Mouse (Mus musculus): ENCODE results near the gene Ckap2.

Ckap2 gene

DNA sequence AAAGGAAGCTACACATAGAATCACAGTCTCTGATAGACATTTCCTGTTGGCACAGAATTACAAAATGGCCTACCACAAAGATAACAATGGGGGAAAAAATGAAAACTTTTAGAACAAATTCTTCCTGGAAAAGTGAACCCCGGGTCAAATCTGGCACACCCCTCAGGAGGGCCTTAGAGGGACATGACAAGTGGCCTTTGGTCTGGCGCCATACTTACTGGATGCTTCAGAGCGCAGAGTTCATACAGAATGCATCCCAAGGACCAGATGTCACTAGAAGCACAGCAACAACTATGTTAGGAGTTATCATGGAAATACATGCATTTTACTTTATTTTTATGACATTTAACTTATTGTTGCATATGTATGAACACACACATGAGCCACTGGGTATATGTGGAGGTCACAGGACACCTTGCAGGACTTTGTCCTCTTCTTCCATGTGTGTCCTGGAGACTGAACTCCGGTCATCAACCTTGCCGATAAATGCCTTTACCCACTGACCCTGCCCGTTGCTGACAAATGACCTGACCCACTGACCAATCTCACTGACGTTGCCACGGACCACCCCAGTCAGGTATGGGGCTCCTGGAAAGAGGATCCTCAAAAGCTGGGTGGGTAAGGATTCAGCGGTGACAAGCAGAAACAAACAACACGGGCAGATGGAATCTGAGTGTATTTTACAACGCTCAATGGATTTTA is 35.8 kb downstream of the Ckap2 start:
- DNase-seq (ENCODE audit: low spot score in 2 of 2), result no peak

DNA sequence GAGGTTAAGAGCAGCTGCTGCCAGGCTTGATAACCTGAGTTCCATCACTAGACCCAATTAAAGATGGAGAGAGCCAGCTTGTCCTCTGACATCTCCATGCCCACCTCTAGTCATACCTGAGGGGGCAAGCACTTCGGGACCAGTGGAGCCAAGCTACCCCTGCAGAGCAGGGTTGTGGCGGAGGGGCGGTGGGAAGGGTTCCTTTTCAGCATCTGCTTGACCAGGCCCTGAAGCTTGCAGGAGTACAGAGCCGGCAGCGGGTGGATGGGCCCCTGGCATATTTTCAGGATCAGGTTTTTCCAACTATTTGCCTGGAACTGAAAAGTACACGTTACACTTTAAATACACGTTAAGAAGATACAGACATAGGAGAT is 37.3 kb downstream of the Ckap2 start:
- no peak for DNase-seq (ENCODE audit: low spot score in 2 of 2)

DNA sequence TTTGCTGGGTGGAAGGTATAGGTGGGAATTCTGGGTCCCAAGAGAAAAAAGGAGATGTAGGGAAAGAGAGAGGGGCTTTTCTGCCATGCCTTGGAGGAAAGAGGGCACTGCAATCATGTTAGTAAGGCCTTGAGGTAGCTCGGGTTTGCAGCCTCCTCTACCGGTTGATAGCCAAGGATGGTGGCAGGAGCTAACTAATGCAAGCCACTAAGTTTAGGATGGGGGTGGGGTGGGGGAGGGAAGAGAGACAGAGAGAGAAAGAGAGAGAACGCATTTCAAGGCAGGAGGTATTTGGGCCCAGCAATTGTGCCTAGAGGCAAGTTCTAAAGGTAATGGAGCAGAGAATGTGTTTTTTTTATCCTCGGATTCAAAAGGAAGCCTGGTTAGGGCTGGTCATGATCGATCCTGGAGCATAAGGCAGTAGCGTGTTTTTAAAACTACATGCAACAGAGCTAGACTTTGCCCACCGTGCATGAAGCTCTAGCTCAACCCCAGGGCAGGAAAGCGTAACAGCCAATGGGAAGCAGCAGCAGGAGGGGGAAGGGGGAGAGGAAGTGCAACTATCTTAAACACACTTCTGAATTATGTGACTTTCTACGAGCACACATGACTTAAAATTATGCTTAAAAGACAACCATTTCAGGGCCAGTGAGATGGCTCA is 37.8 kb downstream of the Ckap2 start:
- no peak for DNase-seq (ENCODE audit: low spot score in 2 of 2)

DNA sequence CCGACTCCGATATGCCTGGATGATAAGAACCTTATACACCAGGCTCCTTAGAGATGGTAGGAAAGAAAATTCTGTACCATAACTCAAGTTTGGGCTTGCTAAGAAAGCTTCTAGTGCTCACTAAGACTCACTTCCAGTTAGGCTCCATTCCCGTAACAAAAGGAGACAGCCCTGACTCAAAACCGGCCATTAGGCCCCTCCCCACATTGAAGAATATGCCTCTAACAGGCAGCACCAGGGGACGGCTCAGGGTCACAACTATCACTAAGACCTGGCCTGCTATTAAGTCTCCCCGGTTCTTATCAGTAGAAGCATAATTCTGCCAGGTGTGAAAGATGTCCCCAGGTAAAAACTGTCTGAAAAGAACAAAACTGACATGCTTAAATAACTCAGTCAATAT is 39.8 kb downstream of the Ckap2 start:
- DNase-seq (ENCODE audit: low spot score in 2 of 2), result no peak

DNA sequence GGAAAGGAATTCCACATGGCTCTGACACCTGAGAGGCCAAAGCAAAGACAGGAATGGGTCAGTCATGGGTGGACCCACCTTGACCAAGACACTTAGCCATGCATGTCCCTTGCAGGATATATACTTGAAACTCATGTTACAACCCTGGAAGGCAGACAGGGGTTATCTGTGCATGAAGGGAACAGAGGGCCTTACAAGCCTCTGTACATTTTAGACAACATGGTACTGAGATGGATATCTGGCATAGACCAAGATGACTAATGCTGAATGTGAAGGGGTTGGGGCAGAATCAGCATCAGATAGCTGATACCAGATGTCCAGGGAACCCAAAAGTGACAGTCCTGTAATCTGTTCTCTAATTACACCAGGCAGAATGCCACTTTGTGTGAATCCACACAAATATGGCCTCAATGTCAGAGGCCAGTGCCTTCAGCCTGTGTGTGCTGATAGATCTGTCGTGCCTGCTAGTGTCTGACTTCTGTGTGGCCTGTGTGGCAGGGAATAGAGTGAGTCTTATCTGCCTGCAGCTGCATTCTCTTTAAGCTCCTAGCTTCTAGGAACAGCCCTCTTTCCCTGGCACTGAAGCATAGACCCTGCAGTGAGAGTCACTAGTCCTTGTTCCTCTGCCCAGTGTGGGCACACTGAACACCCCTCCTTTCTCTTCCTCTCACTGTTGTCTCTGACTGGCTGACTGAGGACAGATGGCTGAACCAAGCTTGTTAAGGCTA is 41.7 kb downstream of the Ckap2 start:
- no peak for DNase-seq (ENCODE audit: low spot score in 2 of 2)

DNA sequence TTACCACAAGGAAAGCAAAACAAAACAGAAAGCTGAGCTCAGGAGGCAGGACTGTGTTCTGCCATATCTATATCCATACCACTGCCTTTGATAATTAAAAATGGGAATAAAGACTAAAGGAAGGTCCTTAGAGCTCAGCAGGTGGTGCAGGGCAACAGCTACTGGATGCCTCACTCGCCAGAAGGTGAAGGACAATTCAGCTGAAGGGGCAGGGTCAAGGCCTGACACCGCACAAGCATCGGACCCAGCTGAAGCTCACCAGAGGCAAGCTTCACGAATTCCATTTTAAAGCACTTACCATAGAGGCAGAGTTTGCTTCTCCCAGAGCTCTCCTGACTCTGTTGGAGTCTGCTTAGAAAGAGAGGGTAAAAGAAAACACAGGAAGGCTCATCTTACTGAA is 43.0 kb downstream of the Ckap2 start:
- no peak for DNase-seq (ENCODE audit: low spot score in 2 of 2)

DNA sequence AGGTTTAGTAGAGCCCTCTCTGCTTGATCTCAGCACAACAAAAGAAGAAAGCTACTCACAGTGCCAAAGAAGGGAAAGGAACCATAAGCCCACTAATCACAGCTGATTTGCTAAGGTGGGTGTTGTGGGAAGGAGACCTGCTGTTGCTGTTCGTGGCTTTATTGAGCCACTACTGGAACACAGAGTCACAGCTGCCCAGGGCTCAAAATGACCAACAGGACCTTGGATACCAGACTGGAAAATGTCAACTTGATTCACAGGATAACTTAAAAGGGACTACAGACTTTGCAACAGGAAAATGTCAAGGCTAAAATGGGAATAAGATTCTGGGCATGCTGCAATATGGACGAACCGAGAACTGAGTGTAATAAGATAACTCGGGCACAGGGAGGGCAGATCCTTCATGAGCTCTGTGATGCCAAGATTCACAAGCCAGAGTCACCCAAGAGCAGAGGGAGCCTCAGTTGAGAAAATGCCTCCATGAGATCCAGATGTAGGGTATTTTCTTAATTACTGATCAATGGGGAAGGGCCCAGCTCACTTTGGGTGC is 43.7 kb downstream of the Ckap2 start:
- no peak for DNase-seq (ENCODE audit: low spot score in 2 of 2)

DNA sequence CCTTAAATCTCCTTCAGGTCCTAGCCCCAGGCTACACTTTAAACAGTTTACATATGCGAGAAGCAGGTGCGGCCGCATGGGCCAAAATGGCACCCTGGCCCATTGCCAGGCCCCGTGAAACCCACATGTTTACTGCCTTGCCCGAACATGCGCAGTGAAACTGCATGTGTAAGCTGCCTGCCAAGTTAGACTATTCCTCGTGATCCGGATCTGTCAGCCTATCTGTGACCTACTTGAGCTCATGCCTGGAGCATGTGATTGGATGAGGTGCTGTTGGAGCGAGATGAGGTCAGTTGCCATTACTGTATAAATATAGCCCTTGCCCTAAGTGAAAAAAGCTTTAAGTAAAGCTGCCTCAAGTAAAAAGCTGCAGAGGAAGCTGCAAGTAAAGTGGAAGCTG is 49.2 kb downstream of the Ckap2 start:
- DNase-seq (ENCODE audit: low spot score in 2 of 2), result peak; percentile 21 to 25

DNA sequence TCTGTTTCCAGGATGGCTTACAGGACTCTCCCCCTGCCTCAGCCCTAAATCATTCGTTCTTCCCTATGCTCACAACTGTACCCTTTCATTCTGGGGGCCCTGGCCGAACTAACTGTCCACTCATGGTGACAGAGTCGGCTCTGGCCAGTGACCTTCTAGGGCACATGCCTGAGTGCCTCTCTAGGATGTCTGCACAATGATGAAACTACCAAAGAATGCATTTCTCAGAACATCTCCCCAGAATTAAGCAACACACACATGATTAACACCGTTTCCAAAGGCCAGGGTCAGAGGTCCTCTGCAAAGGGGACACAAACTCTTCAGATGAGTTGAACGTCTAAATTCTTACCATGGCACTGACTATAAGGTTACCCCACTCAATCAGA is 50.9 kb downstream of the Ckap2 start:
- no peak for DNase-seq (ENCODE audit: low spot score in 2 of 2)

DNA sequence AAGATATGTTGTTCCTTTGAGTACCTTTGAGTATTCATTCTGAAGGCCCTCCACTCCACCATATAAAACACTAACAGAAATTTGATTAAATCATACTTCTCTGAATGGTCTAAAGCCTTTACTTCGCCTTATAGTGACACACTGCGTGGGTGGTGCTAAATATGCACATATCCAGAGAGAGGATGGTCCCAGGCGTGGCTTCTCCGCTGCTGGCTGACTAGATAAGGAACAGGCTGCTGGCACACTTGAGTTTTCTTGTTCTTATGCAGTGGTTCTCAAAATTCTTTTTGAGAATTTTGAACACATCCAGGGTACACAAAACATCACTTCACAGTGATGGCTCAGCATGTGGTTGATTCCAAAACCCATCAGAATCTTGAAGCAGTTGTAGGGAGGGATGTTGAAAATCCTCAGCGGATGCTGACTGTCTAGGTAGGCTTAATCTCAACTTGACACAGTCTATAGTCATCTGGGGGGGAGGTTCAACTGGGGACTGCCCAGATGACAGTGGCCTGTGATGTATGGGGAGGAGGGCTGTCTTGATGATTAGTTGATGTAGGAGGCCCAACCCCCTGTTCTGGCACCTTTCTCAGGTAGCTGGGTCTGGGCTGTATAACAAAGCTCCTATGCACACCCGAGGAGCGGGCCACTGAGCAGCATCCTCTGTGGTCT is 51.4 kb downstream of the Ckap2 start:
- no peak for DNase-seq (ENCODE audit: low spot score in 2 of 2)

DNA sequence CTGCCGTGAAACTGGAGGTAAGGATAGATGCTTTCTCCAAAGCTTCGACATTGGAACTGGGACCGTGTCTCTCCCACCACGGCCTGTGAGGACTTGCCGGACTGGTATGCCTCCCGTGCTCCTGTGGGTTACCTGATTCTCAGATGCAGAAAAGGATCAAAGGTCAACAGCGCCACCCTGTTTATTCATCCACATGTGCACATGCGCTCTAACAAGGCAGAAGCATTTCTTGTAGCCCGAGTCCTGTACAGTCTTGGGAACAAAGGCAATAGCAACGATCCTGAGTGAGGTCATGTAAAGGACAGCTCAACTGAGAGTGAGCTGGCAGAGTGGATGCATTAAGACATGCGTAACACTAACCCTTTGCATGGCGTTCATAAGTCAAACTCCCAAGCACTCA is 53.6 kb downstream of the Ckap2 start:
- no peak for DNase-seq (ENCODE audit: low spot score in 2 of 2)

DNA sequence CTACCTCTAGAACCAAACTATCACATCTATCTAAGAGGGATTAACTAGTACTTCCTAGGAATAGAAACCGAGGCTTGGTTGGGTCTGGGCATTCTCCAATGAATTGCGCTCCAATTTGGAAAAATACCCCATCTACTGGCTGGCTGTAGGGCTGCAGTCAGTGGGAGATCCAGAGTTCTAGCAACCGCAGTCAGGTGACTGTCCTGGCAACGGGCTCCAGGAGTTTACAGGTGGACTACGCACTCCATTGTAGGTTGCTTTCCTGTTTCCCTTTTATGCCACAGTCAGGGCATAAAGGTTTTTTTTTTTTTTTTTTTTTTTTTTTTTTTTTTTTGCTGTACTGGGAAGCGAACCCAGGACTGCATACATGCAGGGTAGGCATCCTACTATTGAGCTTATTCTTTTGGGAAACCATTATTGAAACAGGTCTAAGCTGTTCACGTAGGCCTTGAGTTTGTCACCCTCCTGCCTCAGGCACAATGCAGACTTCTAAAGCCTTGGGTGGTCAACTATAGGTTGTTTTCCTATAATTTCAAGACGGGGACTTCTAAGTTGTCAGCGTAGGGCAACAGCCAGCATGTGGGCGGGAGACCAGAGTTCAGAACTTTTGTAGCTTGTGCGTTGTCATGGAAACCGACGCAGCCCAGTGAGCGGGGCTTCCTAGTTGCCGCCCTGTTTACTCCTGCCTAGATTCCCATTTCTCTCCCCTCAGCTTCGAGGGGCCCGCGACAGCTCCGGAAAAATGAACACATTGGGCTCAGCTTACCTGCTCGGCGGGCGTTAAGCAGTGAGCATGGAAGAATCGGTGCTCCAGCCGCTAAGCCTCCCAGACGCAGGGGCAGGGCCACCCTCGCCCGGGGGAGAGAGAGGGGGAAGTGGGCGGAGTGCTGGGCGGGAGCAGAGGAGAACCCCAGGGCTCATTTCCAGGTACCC is 61.1 kb downstream of the Ckap2 start, which contains the start of gene Nek5:
Nek5 (minus strand) TSS at position 834 of the 933 bp plus-strand sequence.
- DNase-seq (ENCODE audit: low spot score in 2 of 2), result no peak

Data from left cerebral cortex, adult 9 months (tissue).